Mouse (Mus musculus): ENCODE measurements at regions not wholly inside any gene's neighbourhood (a gene's known extent, or its start where the extent isn't known, plus 50 kb on each side); places are given as distances from the start of the nearest gene placed in this dataset.

DNA sequence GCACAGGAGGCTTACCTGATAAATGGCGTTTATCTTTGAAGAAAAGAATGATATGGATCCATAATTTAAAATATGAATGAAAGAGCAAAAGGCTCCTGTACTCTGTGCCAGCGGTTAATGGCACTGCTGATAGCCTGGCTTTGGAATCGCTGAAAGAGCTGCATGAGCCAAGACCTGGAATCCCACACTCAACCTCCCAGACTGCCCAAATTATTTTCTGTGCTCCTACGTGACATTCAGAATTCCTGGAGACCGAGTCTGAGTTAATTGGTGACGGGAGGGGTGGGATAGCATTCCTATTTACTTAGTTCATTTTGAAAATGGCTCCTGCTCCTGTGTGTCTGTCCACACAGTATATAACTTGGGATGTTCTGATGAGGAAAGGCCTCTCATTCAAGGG is 129.0 kb upstream of the Dyrk2 start:
- Histone ChIP-seq H3K27ac (ENCODE audit: control insufficient read depth, low read depth, low read length) (no peak overlapping the region), H3K4me3 (ENCODE audit: control insufficient read depth in 1 of 2, insufficient read depth in 1 of 2, low read depth in 2 of 2, low read length in 2 of 2) (no peak overlapping the region), H3K27me3 (ENCODE audit: control insufficient read depth in 1 of 2, insufficient read depth in 2 of 2, low read length in 2 of 2) (no peaks in the 10 kb centered on the region), H3K79me2 (ENCODE audit: control insufficient read depth, insufficient read depth, low read length, poor library complexity) (no peaks in the 10 kb centered on the region), H3K36me3 (ENCODE audit: control insufficient read depth in 1 of 2, insufficient read depth in 2 of 2, low read length in 2 of 2) (no peaks in the 10 kb centered on the region), H3K4me1 (ENCODE audit: control insufficient read depth in 1 of 2, insufficient read depth in 2 of 2, low read length in 2 of 2) (no peaks in the 10 kb centered on the region), H3K9me3 (replicated peaks; ENCODE audit: insufficient read depth, low read length) (no peaks in the 10 kb centered on the region), H3K9ac (ENCODE audit: control insufficient read depth, low read depth, low read length, poor library complexity, severe bottlenecking) (no peak overlapping the region)
- no peak for DNase-seq (ENCODE audit: low read depth, low spot score)
- TF ChIP-seq MEF2A (IDR thresholded peaks at IDR 0.05; ENCODE audit: extremely low read depth, insufficient replicate concordance, low read depth, low read length, poor library complexity, severe bottlenecking) (no peak), POLR2AphosphoS5 (IDR thresholded peaks at IDR 0.05; ENCODE audit: borderline replicate concordance, low read depth, low read length) (no peak), CTCF (IDR thresholded peaks at IDR 0.05 in 2 of 3, conservative IDR thresholded peaks at IDR 0.05 in 1 of 3; ENCODE audit: control insufficient read depth in 1 of 3, insufficient read depth in 1 of 3, low read depth in 2 of 3, low read length in 3 of 3, poor library complexity in 1 of 3, severe bottlenecking in 1 of 3) (no peak), SIN3A (IDR thresholded peaks at IDR 0.05; ENCODE audit: low read length) (no peak), MXI1 (IDR thresholded peaks at IDR 0.05; ENCODE audit: low read depth, low read length) (no peak), MAX (IDR thresholded peaks at IDR 0.05; ENCODE audit: low read length) (no peak), CHD1 (IDR thresholded peaks at IDR 0.05; ENCODE audit: low read depth, low read length) (no peak), BHLHE40 (IDR thresholded peaks at IDR 0.05; ENCODE audit: borderline replicate concordance, low read depth, low read length) (no peak), ZNF384 (IDR thresholded peaks at IDR 0.05; ENCODE audit: low read depth, low read length) (no peak), MYB (IDR thresholded peaks at IDR 0.05; ENCODE audit: low read depth, low read length) (no peak), SMC3 (IDR thresholded peaks at IDR 0.05; ENCODE audit: low read depth, low read length) (no peak), RCOR1 (IDR thresholded peaks at IDR 0.05; ENCODE audit: low read depth, low read length) (no peak), JUND (IDR thresholded peaks at IDR 0.05; ENCODE audit: low read depth, low read length) (no peak), UBTF (IDR thresholded peaks at IDR 0.05; ENCODE audit: borderline replicate concordance, insufficient read depth, low read depth, low read length) (no peak), USF2 (IDR thresholded peaks at IDR 0.05; ENCODE audit: borderline replicate concordance in 1 of 2, insufficient read depth in 1 of 2, low read depth in 1 of 2, low read length in 2 of 2) (no peak), NELFE (IDR thresholded peaks at IDR 0.05; ENCODE audit: low read depth, low read length) (no peak), USF1 (IDR thresholded peaks at IDR 0.05; ENCODE audit: low read depth, low read length) (no peak), MAZ (IDR thresholded peaks at IDR 0.05; ENCODE audit: low read depth, low read length) (no peak), CHD2 (IDR thresholded peaks at IDR 0.05; ENCODE audit: low read length) (no peak)

DNA sequence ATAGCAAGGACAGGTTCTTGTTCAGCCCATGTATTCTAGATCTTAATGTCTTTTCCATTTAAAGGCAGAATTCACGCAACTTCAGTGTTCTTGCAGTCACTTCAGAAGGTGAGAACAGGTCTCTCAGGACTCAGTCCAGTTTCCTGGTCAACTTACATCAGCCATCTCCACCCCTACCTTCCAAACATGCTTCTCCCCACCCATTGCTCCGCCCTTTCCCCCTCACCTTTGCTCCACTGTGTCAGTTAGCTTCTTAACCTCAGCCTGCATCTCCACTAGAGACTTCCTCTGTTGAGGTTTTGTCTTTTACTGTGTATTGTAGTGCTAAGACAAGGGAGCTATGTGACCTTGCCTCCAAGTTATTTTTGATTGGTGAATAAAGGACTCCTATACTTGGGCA is 127.0 kb upstream of the Dyrk2 start:
- Histone ChIP-seq H3K9me3 (replicated peaks; ENCODE audit: insufficient read depth, low read length) (no peaks in the 10 kb centered on the region), H3K9ac (ENCODE audit: control insufficient read depth, low read depth, low read length, poor library complexity, severe bottlenecking) (no peak overlapping the region), H3K79me2 (ENCODE audit: control insufficient read depth, insufficient read depth, low read length, poor library complexity) (no peaks in the 10 kb centered on the region), H3K36me3 (ENCODE audit: control insufficient read depth in 1 of 2, insufficient read depth in 2 of 2, low read length in 2 of 2) (no peaks in the 10 kb centered on the region), H3K4me1 (ENCODE audit: control insufficient read depth in 1 of 2, insufficient read depth in 2 of 2, low read length in 2 of 2) (no peaks in the 10 kb centered on the region), H3K4me3 (ENCODE audit: control insufficient read depth in 1 of 2, insufficient read depth in 1 of 2, low read depth in 2 of 2, low read length in 2 of 2) (no peak overlapping the region), H3K27ac (ENCODE audit: control insufficient read depth, low read depth, low read length) (no peak overlapping the region), H3K27me3 (ENCODE audit: control insufficient read depth in 1 of 2, insufficient read depth in 2 of 2, low read length in 2 of 2) (no peaks in the 10 kb centered on the region)
- TF ChIP-seq MEF2A (IDR thresholded peaks at IDR 0.05; ENCODE audit: extremely low read depth, insufficient replicate concordance, low read depth, low read length, poor library complexity, severe bottlenecking) = no peak
- TF ChIP-seq ZNF384 (IDR thresholded peaks at IDR 0.05; ENCODE audit: low read depth, low read length) = no peak
- TF ChIP-seq EP300 (IDR thresholded peaks at IDR 0.05; ENCODE audit: low read depth in 1 of 2, low read length in 2 of 2) = no peak
- no peak for TF ChIP-seq JUND (IDR thresholded peaks at IDR 0.05; ENCODE audit: low read depth, low read length)
- no peak for DNase-seq (ENCODE audit: low read depth, low spot score)
